Mouse (Mus musculus): Measurements from ENCODE around the gene Snx27. TPM values are rescaled to one million over a fixed set of nuclear protein-coding genes. Genes with fewer than 3 reads are reported as not detected.
A peak's percentile ranks its signal among the peaks of the same experiment; 100 is the strongest.

Snx27 gene
- polyA plus RNA-seq, 1 experiment = 19.0 TPM

DNA sequence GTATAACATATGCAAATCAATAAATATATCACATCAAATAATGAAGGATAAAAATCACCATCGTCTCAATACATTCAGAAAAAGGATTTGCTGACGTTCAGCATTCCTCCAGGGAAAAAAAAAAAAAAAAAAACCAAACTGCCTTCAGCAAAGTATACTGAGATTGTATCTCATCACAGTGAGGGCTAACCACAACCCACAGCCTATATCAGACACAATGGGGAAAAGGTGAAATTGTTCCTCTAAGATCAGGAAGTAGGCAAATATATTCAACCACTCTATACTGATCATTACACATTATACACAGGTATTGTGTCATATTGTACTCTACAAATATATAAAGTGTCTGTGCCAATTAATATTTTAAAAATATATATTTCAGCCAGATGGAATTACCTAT is 33.5 kb downstream of the Snx27 start:
- no peak overlapping the region for H3K4me3 ChIP-seq (ENCODE audit: control insufficient read depth, low read depth, low read length)
- no peaks in the 10 kb centered on the region for H3K4me1 ChIP-seq (ENCODE audit: control insufficient read depth, insufficient read depth, low read length)
- H3K27ac ChIP-seq (ENCODE audit: control insufficient read depth, insufficient read depth, low read depth, low read length) = no peak overlapping the region
- TF ChIP-seq CTCF (IDR thresholded peaks at IDR 0.05; ENCODE audit: control insufficient read depth, insufficient read depth, insufficient replicate concordance, low read depth, low read length) = no peak
- no peak for TF ChIP-seq POLR2A (IDR thresholded peaks at IDR 0.05; ENCODE audit: control insufficient read depth, low read depth, low read length)
- H3K36me3 ChIP-seq (ENCODE audit: control insufficient read depth, insufficient read depth, low read length) = no peaks in the 10 kb centered on the region; the same call in 1 of the 2 replicates
- H3K27me3 ChIP-seq (ENCODE audit: control insufficient read depth, insufficient read depth, low read length) = no peaks in the 10 kb centered on the region

DNA sequence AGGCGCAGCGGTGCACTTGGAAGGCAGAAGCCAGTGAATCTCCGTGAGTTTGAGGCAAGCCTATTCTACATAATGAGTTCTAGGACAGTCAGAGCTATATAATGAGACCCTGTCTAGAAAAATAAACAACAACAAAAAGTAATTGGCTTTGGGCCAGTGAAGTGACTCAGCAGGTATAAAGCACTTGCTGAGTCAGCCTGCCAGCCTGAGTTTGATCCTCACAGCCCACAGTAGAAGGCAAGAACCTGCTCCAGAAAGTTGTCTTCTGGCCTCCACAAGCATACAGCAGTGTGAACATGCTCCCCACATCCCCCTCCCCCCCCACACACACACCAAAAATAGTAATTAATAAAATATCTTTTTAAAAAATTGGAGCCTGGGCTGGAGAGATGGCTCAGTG is 45.3 kb downstream of the Snx27 start:
- no peaks in the 10 kb centered on the region for H3K27me3 ChIP-seq (ENCODE audit: control insufficient read depth, insufficient read depth, low read length)
- TF ChIP-seq CTCF (IDR thresholded peaks at IDR 0.05; ENCODE audit: control insufficient read depth, insufficient read depth, insufficient replicate concordance, low read depth, low read length) (no peak), POLR2A (IDR thresholded peaks at IDR 0.05; ENCODE audit: control insufficient read depth, low read depth, low read length) (no peak)
- H3K27ac ChIP-seq (ENCODE audit: control insufficient read depth, insufficient read depth, low read depth, low read length) = no peak overlapping the region
- H3K4me1 ChIP-seq (ENCODE audit: control insufficient read depth, insufficient read depth, low read length) = no peaks in the 10 kb centered on the region
- no peaks in the 10 kb centered on the region for H3K36me3 ChIP-seq (ENCODE audit: control insufficient read depth, insufficient read depth, low read length)
- no peak overlapping the region for H3K4me3 ChIP-seq (ENCODE audit: control insufficient read depth, low read depth, low read length)

DNA sequence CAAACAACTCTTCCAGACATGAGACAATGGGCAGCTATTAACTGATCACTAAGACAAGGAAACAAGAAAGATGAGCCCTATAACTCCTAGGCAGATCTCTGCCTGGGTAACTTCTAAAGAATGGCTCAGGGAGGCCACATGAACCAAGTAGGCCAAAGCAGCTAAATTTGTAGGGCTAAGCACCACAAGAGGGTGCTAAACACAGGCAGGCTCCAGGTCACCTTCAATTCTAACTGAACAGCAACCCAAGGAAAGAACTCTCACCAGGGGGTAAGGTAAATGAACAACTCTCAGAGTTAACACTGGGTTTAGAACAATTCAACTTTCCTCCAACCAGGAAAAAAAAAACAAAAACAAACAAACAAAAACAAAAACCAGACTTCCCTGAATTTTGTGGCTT is 48.5 kb downstream of the Snx27 start:
- Histone ChIP-seq H3K27me3 (ENCODE audit: control insufficient read depth, insufficient read depth, low read length) (no peaks in the 10 kb centered on the region), H3K36me3 (ENCODE audit: control insufficient read depth, insufficient read depth, low read length) (no peaks in the 10 kb centered on the region; the same call in 1 of the 2 replicates), H3K4me1 (ENCODE audit: control insufficient read depth, insufficient read depth, low read length) (no peaks in the 10 kb centered on the region), H3K27ac (ENCODE audit: control insufficient read depth, insufficient read depth, low read depth, low read length) (no peak overlapping the region), H3K4me3 (ENCODE audit: control insufficient read depth, low read depth, low read length) (no peak overlapping the region)
- TF ChIP-seq CTCF (IDR thresholded peaks at IDR 0.05; ENCODE audit: control insufficient read depth, insufficient read depth, insufficient replicate concordance, low read depth, low read length) (no peak), POLR2A (IDR thresholded peaks at IDR 0.05; ENCODE audit: control insufficient read depth, low read depth, low read length) (no peak)

DNA sequence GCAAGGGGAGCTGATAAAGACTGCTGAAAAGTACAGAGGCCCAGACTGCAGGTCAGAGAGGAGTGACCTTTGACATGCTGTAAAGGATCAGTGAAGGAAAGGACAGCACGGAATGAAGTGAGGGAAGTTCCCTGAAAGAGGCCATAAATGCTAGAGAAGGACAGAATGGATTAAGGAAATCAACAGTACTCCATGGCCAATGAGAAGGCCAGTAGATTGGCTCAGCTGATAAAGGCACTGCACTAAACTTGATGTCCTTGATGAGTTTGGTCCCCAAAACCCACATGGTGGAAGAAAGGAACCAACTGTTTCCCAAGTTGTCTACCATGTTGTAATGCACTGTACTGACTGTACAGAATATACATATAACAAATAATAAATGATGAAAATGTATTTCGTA is 55.8 kb downstream of the Snx27 start:
- Histone ChIP-seq H3K4me3 (ENCODE audit: control insufficient read depth, low read depth, low read length) (no peak overlapping the region), H3K36me3 (ENCODE audit: control insufficient read depth, insufficient read depth, low read length) (peaks cover 4% of the 10 kb centered on the region), H3K4me1 (ENCODE audit: control insufficient read depth, insufficient read depth, low read length) (no peaks in the 10 kb centered on the region), H3K27ac (ENCODE audit: control insufficient read depth, insufficient read depth, low read depth, low read length) (no peak overlapping the region), H3K27me3 (ENCODE audit: control insufficient read depth, insufficient read depth, low read length) (no peaks in the 10 kb centered on the region)
- TF ChIP-seq CTCF (IDR thresholded peaks at IDR 0.05; ENCODE audit: control insufficient read depth, insufficient read depth, insufficient replicate concordance, low read depth, low read length) (no peak), POLR2A (IDR thresholded peaks at IDR 0.05; ENCODE audit: control insufficient read depth, low read depth, low read length) (no peak)

DNA sequence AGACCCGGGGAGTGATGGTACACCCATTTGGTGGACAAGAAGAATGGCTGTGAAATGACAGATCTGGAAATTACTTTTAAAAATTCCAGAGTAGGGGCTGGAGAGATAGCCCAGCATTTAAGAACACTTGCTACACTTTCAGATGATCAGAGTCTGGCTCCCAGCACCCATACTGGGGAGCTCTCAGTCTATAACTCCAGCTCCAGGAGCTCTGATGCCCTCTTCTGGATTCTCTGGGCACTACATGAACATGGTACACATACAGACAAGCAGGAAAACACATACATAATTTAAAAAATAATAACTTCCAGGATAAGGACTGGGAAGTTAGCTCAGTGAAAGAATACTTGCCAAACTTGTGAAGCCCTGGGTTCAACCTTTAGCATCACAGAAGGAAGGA is 75.9 kb downstream of the Snx27 start:
- no peaks in the 10 kb centered on the region for H3K27me3 ChIP-seq (ENCODE audit: control insufficient read depth, insufficient read depth, low read length)
- TF ChIP-seq CTCF (IDR thresholded peaks at IDR 0.05; ENCODE audit: control insufficient read depth, insufficient read depth, insufficient replicate concordance, low read depth, low read length) = no peak
- H3K36me3 ChIP-seq (ENCODE audit: control insufficient read depth, insufficient read depth, low read length) = peaks cover 1% of the 10 kb centered on the region; the same call in 1 of the 2 replicates
- H3K4me1 ChIP-seq (ENCODE audit: control insufficient read depth, insufficient read depth, low read length) = no peaks in the 10 kb centered on the region
- no peak overlapping the region for H3K4me3 ChIP-seq (ENCODE audit: control insufficient read depth, low read depth, low read length)
- H3K27ac ChIP-seq (ENCODE audit: control insufficient read depth, insufficient read depth, low read depth, low read length) = no peak overlapping the region

DNA sequence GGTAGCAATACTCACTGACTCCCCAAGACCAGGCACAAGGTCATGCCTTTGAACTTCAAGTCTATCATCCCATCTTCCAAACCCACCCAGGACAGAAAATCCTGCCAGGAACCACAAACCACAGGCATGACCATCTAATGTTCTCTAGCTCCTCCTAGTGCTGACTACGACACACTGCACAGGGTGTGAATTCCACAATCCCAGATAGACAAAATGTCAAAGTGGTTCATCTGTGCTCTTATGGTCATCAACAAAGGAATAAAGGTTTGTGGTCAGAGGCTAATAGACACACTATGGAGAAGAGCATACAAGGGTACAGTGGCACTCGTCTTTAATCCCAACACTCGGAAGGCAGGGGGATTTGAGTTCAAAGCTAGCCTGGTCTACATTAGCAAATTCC is 80.3 kb downstream of the Snx27 start:
- Histone ChIP-seq H3K27ac (ENCODE audit: control insufficient read depth, insufficient read depth, low read depth, low read length) (no peak overlapping the region), H3K27me3 (ENCODE audit: control insufficient read depth, insufficient read depth, low read length) (no peaks in the 10 kb centered on the region), H3K36me3 (ENCODE audit: control insufficient read depth, insufficient read depth, low read length) (no peaks in the 10 kb centered on the region; the same call in 1 of the 2 replicates), H3K4me3 (ENCODE audit: control insufficient read depth, low read depth, low read length) (no peak overlapping the region), H3K4me1 (ENCODE audit: control insufficient read depth, insufficient read depth, low read length) (no peaks in the 10 kb centered on the region)
- TF ChIP-seq CTCF (IDR thresholded peaks at IDR 0.05; ENCODE audit: control insufficient read depth, insufficient read depth, insufficient replicate concordance, low read depth, low read length) = peak; percentile 8; the same call in 1 of the 2 replicates
- TF ChIP-seq POLR2A (IDR thresholded peaks at IDR 0.05; ENCODE audit: control insufficient read depth, low read depth, low read length) = no peak

DNA sequence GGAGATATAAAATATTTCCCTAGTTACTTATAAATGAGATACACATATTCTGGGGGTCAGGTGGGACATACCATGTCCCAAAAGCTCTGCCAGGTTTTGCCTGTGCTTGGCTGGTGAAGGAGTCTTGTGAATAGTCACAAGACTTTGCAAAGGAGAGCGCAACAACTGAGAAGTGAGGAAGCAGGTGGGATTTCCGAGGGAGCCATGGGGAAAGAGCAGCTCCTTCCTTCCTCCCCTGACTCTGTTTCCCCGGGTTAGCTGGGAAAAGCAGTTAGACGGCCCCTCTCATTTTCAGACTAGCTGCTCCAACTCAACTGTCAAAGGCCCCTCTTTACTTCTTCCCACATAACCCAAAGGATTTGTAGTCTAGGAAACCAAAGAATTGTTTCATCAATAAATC is 85.4 kb downstream of the Snx27 start:
- Histone ChIP-seq H3K27me3 (ENCODE audit: control insufficient read depth, insufficient read depth, low read length) (no peaks in the 10 kb centered on the region), H3K4me3 (ENCODE audit: control insufficient read depth, low read depth, low read length) (no peak overlapping the region), H3K36me3 (ENCODE audit: control insufficient read depth, insufficient read depth, low read length) (no peaks in the 10 kb centered on the region; the same call in 1 of the 2 replicates), H3K4me1 (ENCODE audit: control insufficient read depth, insufficient read depth, low read length) (no peaks in the 10 kb centered on the region), H3K27ac (ENCODE audit: control insufficient read depth, insufficient read depth, low read depth, low read length) (no peak overlapping the region)
- no peak for TF ChIP-seq CTCF (IDR thresholded peaks at IDR 0.05; ENCODE audit: control insufficient read depth, insufficient read depth, insufficient replicate concordance, low read depth, low read length)
- no peak for TF ChIP-seq POLR2A (IDR thresholded peaks at IDR 0.05; ENCODE audit: control insufficient read depth, low read depth, low read length)

DNA sequence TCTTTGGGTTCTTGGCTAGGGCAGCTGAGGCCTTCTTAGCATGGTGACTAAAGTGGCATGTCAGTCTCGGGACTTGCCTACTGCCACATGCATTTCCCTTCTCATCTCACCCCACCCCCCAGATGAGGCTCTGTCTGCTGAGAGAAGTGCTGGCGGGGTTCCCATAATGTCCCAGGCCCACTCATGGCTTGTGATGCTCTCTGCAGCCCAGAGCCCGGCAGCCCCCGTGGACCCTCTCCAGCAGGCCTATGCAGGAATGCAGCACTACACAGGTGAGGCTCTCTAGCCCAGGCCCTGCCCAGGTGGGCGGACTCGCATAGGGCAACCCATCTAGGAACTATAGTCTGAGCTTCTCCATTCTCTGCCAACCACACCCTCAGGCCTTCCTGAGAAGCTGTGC is 94.9 kb downstream of the Snx27 start:
- Histone ChIP-seq H3K36me3 (ENCODE audit: control insufficient read depth, insufficient read depth, low read length) (no peaks in the 10 kb centered on the region), H3K27me3 (ENCODE audit: control insufficient read depth, insufficient read depth, low read length) (no peaks in the 10 kb centered on the region), H3K4me3 (ENCODE audit: control insufficient read depth, low read depth, low read length) (peak overlapping the region; percentile 22), H3K27ac (ENCODE audit: control insufficient read depth, insufficient read depth, low read depth, low read length) (no peak overlapping the region), H3K4me1 (ENCODE audit: control insufficient read depth, insufficient read depth, low read length) (peaks cover 7% of the 10 kb centered on the region)
- TF ChIP-seq CTCF (IDR thresholded peaks at IDR 0.05; ENCODE audit: control insufficient read depth, insufficient read depth, insufficient replicate concordance, low read depth, low read length) (no peak), POLR2A (IDR thresholded peaks at IDR 0.05; ENCODE audit: control insufficient read depth, low read depth, low read length) (no peak)

Data from testis, adult 2 months (tissue).